Mouse (Mus musculus) midbrain, embryonic 16.5 days (tissue): ENCODE measurements at regions not wholly inside any gene's neighbourhood (a gene's known extent, or its start where the extent isn't known, plus 50 kb on each side); places are given as distances from the start of the nearest gene placed in this dataset.

Experiments
- ATAC-seq: fragments of 200-750 bp; cut with Nextera tagmentation; 2 replicates; pipeline ENCODE4 v1.8.0; 2017; ENCODE audit warnings: moderate TSS enrichment
- H3K27ac ChIP-seq: fragments of 300-500 bp; sonication (generic); 2 replicates; pipeline ENCODE4 v1.5.1; 2014; ENCODE audit warnings: mild to moderate bottlenecking, low read length, mixed read lengths
- H3K27me3 ChIP-seq: fragments of 300-500 bp; sonication (generic); 2 replicates; pipeline ENCODE4 v1.6.1; 2014; ENCODE audit warnings: low read depth, low read length, mixed read lengths; ENCODE audit not compliant: control insufficient read depth, insufficient read depth
- H3K36me3 ChIP-seq: fragments of 300-500 bp; sonication (generic); 2 replicates; pipeline ENCODE4 v1.6.1; 2014; ENCODE audit warnings: mild to moderate bottlenecking, low read length, moderate library complexity, mixed read lengths; ENCODE audit not compliant: control insufficient read depth, insufficient read depth
- H3K4me1 ChIP-seq: fragments of 300-500 bp; sonication (generic); 2 replicates; pipeline ENCODE4 v1.6.1; 2014; ENCODE audit warnings: mild to moderate bottlenecking, low read length, mixed read lengths; ENCODE audit not compliant: control insufficient read depth, insufficient read depth
- H3K4me2 ChIP-seq: fragments of 300-500 bp; sonication (generic); 2 replicates; pipeline ENCODE4 v1.6.1; 2014; ENCODE audit warnings: mild to moderate bottlenecking, low read length, mixed read lengths
- H3K4me3 ChIP-seq: fragments of 300-500 bp; sonication (generic); 2 replicates; pipeline ENCODE4 v1.5.1; 2014; ENCODE audit warnings: low read depth, mild to moderate bottlenecking, low read length, moderate library complexity, mixed read lengths
- H3K9ac ChIP-seq: fragments of 300-500 bp; sonication (generic); 2 replicates; pipeline ENCODE4 v1.6.1; 2014; ENCODE audit warnings: low read depth, low read length, mixed read lengths
- H3K9me3 ChIP-seq: fragments of 300-500 bp; sonication (generic); replicated peaks from 2 replicates; pipeline ENCODE4 v1.6.1; 2014; ENCODE audit warnings: mild to moderate bottlenecking, low read length, mixed read lengths; ENCODE audit not compliant: control insufficient read depth, poor library complexity, severe bottlenecking
- WGBS: fragments of 180-500 bp; shearing (Covaris S2); extraction: QIAGEN DNeasy Blood & Tissue Kit; methylation state at CpG from one replicate; pipeline ENCODE4 v1.1.7; 2014; 5-methylcytosine and 5-hydroxymethylcytosine counted together

DNA sequence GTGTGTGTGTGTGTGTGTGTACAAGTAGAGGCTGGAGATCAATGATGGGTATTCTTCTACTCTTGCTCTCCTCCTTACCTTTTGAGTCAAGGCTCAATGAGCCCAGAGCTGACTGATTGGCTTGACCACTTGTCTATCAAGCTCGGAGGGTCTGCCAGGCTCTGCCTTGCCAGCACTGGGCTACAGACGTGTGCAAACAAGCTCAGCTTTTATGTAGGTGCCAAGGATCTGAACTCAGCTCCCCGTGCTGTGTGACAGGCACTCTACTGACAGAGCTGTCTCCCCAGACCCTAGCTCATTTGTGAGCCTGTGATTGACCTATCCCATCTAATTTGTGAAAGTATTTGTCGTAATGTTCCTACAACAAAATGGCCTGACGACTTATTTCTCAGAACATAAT lies 54.2 kb upstream of the Cdc42bpa start:
- H3K9me3 ChIP-seq: no peaks in the 10 kb centered on the region
- H3K4me1 ChIP-seq: no peaks in the 10 kb centered on the region
- no peak overlapping the region for H3K27ac ChIP-seq
- no peak overlapping the region for H3K9ac ChIP-seq
- no peaks in the 10 kb centered on the region for H3K36me3 ChIP-seq
- H3K4me3 ChIP-seq: no peak overlapping the region
- no peak overlapping the region for H3K4me2 ChIP-seq
- no peaks in the 10 kb centered on the region for H3K27me3 ChIP-seq
- 90% methylated on average over 5 of the region's 5 CpGs for whole genome bisulfite sequencing
- no peak for ATAC-seq

- H3K4me1 ChIP-seq: no peaks in the 10 kb centered on the region
- H3K4me2 ChIP-seq: no peak overlapping the region
- no peaks in the 10 kb centered on the region for H3K27me3 ChIP-seq
- H3K4me3 ChIP-seq: no peak overlapping the region
- no peak for ATAC-seq
- no peak overlapping the region for H3K27ac ChIP-seq
- H3K9ac ChIP-seq: no peak overlapping the region
- WGBS: 87% methylated on average over 6 of the region's 6 CpGs
- no peaks in the 10 kb centered on the region for H3K36me3 ChIP-seq
- no peaks in the 10 kb centered on the region for H3K9me3 ChIP-seq
These were observed 67.6 kb upstream of the Cdc42bpa start for GRCm38 (mm10) chr1:179892711-179893110.

GRCm38 (mm10) chr1:179887921-179888320 lies 72.4 kb upstream of the Cdc42bpa start:
- no peaks in the 10 kb centered on the region for H3K36me3 ChIP-seq
- H3K27me3 ChIP-seq: no peaks in the 10 kb centered on the region
- H3K9ac ChIP-seq: no peak overlapping the region
- no peak for ATAC-seq
- no peaks in the 10 kb centered on the region for H3K4me1 ChIP-seq
- no peak overlapping the region for H3K4me3 ChIP-seq
- H3K9me3 ChIP-seq: no peaks in the 10 kb centered on the region
- H3K27ac ChIP-seq: no peak overlapping the region
- no peak overlapping the region for H3K4me2 ChIP-seq
- WGBS: 68% methylated on average over 9 of the region's 9 CpGs

DNA sequence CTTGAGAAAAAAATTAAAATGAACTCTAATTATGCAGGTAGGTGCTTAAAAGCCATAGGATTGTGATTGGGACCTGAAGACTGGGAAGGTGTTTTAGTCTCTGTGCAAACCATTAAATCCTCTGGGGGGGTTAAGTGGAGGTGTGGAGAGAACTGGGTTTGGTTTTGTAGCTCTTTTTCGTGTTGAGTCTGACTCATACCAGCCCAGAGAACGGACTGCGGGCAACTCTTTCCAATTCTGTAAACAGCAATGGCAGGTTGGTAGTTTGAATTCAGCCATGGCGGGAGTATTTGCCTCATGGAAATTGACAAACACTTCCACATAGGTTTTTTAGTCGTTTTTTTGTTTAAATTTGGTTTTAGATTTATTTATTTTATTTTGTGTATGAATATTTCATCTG lies 77.7 kb upstream of the Ahctf1 start:
- Histone ChIP-seq H3K4me1 (no peaks in the 10 kb centered on the region), H3K36me3 (no peaks in the 10 kb centered on the region), H3K27ac (no peak overlapping the region), H3K9ac (no peak overlapping the region), H3K4me3 (no peak overlapping the region), H3K9me3 (no peaks in the 10 kb centered on the region), H3K4me2 (no peak overlapping the region), H3K27me3 (no peaks in the 10 kb centered on the region)
- ATAC-seq: no peak
- 86% methylated on average over 5 of the region's 5 CpGs for WGBS

GRCm38 (mm10) chr1:179877893-179878292 lies 74.4 kb upstream of the Ahctf1 start:
- no peak overlapping the region for H3K4me3 ChIP-seq
- no peaks in the 10 kb centered on the region for H3K9me3 ChIP-seq
- no peak overlapping the region for H3K9ac ChIP-seq
- no peak overlapping the region for H3K27ac ChIP-seq
- no peak overlapping the region for H3K4me2 ChIP-seq
- ATAC-seq: no peak
- no peaks in the 10 kb centered on the region for H3K36me3 ChIP-seq
- 88% methylated on average over 6 of the region's 6 CpGs for WGBS
- H3K4me1 ChIP-seq: no peaks in the 10 kb centered on the region
- no peaks in the 10 kb centered on the region for H3K27me3 ChIP-seq

DNA sequence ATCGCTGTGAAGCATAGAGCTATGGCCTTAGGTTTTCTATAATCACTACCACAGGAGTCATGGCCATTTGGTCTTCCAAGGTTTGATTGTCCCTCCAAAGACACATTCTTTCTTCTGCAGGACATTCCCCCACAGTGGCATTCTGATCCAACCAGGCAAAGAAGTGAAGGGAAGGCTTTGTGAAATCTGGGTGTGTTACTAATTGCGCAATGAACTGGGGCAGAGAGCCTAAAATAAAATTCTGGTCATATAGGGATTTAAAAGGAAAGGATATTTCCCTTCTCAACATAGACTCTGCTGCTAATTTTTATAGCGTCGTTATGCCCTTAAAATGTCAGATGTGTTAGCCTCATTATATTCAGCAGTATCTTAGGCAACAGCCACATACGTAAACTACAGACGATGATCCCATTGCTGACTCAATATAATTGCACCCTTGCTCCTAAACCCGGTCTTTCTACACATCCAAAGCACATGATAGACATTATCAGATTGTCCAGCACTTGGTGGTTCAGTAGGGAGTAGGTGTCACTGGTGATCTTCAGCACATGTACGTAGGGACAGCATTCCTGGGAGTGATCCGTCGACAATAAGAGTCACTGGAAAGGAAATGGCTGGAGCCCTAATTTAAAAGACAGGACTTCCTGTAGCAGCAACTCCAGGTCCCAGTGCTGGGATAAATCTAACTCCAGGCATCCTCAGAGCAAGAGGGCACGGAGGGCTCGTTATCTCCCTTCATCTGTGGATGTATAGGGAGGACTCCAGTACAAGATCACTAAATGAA lies 70.5 kb upstream of the Ahctf1 start:
- no peak for ATAC-seq
- H3K4me3 ChIP-seq: no peak overlapping the region
- H3K27ac ChIP-seq: no peak overlapping the region
- no peaks in the 10 kb centered on the region for H3K27me3 ChIP-seq
- 86% methylated on average over 12 of the region's 12 CpGs for WGBS
- H3K9ac ChIP-seq: no peak overlapping the region
- no peaks in the 10 kb centered on the region for H3K36me3 ChIP-seq
- H3K4me1 ChIP-seq: no peaks in the 10 kb centered on the region
- H3K4me2 ChIP-seq: no peak overlapping the region
- no peaks in the 10 kb centered on the region for H3K9me3 ChIP-seq

DNA sequence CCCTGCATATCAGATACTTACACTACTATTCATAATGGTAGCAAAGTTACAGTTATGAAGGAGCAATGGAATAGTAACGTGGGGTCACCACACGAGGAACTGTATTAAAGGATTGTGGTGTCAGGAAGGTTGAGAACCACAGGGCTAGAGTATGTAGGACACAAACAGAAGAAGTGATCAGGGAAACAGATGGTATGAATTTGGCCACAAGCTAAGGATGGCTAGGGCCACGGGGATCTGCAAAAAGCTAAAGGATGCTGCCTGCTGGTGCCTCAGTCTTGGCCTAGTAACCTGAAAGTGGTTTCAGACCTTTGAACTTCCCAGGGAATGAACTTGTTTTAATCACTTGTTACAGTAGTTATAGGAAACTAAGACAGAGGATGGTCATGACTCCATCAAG lies 68.5 kb upstream of the Ahctf1 start:
- no peak overlapping the region for H3K27ac ChIP-seq
- H3K36me3 ChIP-seq: no peaks in the 10 kb centered on the region
- H3K4me1 ChIP-seq: no peaks in the 10 kb centered on the region
- H3K9me3 ChIP-seq: no peaks in the 10 kb centered on the region
- H3K9ac ChIP-seq: no peak overlapping the region
- no peaks in the 10 kb centered on the region for H3K27me3 ChIP-seq
- 81% methylated on average over 3 of the region's 3 CpGs for WGBS
- H3K4me2 ChIP-seq: no peak overlapping the region
- no peak overlapping the region for H3K4me3 ChIP-seq
- no peak for ATAC-seq

DNA sequence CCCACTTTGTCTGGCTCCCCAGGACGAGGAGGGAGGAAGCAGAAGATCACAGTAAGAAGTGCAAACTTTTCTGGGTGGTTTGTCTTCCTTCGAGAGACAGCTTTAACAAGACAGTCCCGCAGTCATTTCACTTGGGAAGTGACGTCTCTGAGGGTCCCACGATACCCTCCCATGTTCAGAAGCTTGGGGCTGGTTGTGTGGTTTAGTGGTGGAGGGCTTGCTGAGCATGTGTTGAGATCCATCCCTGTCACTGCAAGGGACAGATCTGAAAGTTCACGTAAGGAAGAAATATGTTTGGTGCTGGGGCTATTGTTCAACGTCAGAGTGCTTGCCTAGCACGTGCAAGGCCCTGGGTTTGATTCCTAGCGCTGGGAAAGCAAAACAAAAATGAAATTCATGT lies 65.2 kb upstream of the Ahctf1 start:
- H3K4me2 ChIP-seq: no peak overlapping the region
- H3K9ac ChIP-seq: no peak overlapping the region
- H3K27me3 ChIP-seq: no peaks in the 10 kb centered on the region
- H3K36me3 ChIP-seq: no peaks in the 10 kb centered on the region
- no peak overlapping the region for H3K4me3 ChIP-seq
- H3K4me1 ChIP-seq: no peaks in the 10 kb centered on the region
- no peaks in the 10 kb centered on the region for H3K9me3 ChIP-seq
- ATAC-seq: no peak
- WGBS: 87% methylated on average over 9 of the region's 9 CpGs
- no peak overlapping the region for H3K27ac ChIP-seq

GRCm38 (mm10) chr1:179867493-179867892 lies 64.0 kb upstream of the Ahctf1 start:
- no peak overlapping the region for H3K4me3 ChIP-seq
- H3K9me3 ChIP-seq: no peaks in the 10 kb centered on the region
- H3K27me3 ChIP-seq: no peaks in the 10 kb centered on the region
- no peak for ATAC-seq
- 97% methylated on average over 4 of the region's 4 CpGs for WGBS
- H3K4me1 ChIP-seq: no peaks in the 10 kb centered on the region
- no peaks in the 10 kb centered on the region for H3K36me3 ChIP-seq
- no peak overlapping the region for H3K4me2 ChIP-seq
- no peak overlapping the region for H3K27ac ChIP-seq
- H3K9ac ChIP-seq: no peak overlapping the region
